Mouse (Mus musculus): ENCODE measurements around the gene Sned1.
"Not testable (repeated sequence)": the region's sequence is repeated elsewhere in the genome, so short reads cannot be mapped to it uniquely, and the experiment has no call there.

The Sned1 gene

GRCm38 (mm10) chr1:93235576-93236544, at the start of gene Sned1:
TSS of gene Sned1 (plus strand) at chr1:93235841.
- CTCF ChIA-PET: no interaction called here

- CTCF ChIA-PET: no interaction called here
Observed at GRCm38 (mm10) chr1:93190726-93191305, 44.8 kb upstream of the Sned1 start.

- CTCF ChIA-PET: no interaction called here
Observed at GRCm38 (mm10) chr1:93194961-93195360, 40.7 kb upstream of the Sned1 start.

GRCm38 (mm10) chr1:93197454-93197853, 38.2 kb upstream of the Sned1 start:
- CTCF ChIA-PET: not testable (repeated sequence)

GRCm38 (mm10) chr1:93197916-93198315, 37.7 kb upstream of the Sned1 start:
- CTCF ChIA-PET: no interaction called here

- CTCF ChIA-PET: no interaction called here
Observed at GRCm38 (mm10) chr1:93206277-93206970, 29.2 kb upstream of the Sned1 start.

- CTCF ChIA-PET: no interaction called here
Observed at GRCm38 (mm10) chr1:93207536-93208064, 28.0 kb upstream of the Sned1 start.

DNA sequence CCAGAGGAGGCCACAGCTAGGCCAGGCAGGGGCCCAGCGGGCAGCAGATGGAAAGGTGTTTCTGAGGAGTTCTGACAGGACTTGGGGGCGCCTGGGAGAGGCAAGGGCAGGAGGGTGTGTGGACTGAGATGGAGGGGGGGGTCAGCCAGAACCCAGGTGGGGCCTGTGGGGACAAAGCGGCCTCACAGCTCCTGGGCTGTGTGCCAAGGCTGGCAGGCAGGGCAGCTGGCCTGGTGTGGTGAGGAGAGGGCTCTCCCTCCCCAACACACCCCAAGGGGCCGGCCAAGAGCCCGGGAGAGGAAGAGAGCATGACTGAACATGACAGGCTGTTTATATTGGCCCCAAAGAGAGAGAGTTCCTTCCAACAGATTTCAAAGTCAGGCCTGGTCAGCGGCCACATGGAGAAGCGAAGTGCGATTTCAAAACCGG, 25.4 kb upstream of the Sned1 start:
- CTCF ChIA-PET: interaction anchor here (0.9 kb wide), 1 partner anchor 348 kb away, joined by 3 read pairs; no protein-coding TSS in a partner anchor

DNA sequence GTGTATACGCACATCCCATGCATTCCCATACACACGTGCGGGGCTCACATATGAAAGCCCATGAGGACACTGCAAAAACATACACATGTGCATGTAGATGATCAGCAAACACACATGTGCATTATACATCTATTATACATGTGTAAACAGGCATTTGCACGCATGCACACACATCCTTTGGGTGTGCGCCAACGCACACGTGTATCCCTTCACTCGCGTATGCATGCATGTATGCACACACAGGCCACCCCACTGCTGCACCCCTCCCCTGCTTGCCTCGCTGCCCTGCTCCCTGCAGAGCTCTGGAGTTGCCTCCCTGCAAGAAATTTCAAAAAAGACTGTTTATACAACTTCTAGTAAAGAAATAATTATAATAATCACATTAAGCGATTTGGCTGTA, 24.6 kb upstream of the Sned1 start:
- CTCF ChIA-PET: no interaction called here

- CTCF ChIA-PET: no interaction called here
Observed at GRCm38 (mm10) chr1:93211549-93212220, 24.0 kb upstream of the Sned1 start.

DNA sequence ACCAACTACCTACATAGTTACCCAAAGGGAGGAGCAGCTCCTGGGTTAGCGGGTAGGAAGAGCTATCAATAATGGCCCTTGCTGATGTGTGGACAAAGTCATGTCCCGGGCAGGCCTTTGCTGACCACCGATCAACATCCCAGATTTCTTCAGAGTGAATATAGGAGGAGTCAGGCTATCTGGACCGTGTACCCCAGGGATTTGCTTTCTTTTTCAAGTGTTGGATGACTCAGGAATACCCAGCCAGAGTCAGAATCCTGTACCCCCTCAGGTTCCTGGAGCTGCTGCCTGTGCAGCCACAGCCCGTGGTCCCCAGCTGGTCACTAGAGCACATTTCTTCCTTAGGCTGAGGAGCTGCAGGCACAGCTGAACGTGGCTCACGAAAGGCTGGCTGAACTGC, 23.2 kb upstream of the Sned1 start:
- CTCF ChIA-PET: no interaction called here

GRCm38 (mm10) chr1:93214612-93215011, 21.0 kb upstream of the Sned1 start:
- CTCF ChIA-PET: no interaction called here

GRCm38 (mm10) chr1:93216839-93217497, 18.7 kb upstream of the Sned1 start:
- CTCF ChIA-PET: no interaction called here

- CTCF ChIA-PET: no interaction called here
Observed at GRCm38 (mm10) chr1:93217530-93217929, 18.1 kb upstream of the Sned1 start.

GRCm38 (mm10) chr1:93220776-93221175, 14.9 kb upstream of the Sned1 start:
- CTCF ChIA-PET: no interaction called here

DNA sequence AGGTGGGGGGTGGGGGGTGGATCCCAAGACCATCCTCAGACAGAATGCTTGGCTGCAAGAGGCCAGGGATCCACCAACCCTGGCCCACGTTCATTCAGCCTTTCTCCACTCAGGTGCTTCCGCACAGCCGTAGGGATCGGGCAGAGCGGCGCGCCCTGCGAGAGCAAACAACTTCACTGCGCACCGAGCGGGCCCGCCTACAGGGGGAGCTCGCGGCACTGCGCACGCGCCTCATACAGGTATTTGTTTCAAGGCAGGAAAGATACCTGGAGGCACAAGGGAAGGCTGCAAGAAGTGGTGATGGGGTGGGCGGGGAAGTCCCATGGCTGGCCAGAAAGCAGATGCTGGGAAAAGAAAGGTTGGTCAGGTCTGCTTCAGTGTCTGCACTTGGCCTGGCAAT, 11.7 kb upstream of the Sned1 start:
- CTCF ChIA-PET: no interaction called here

DNA sequence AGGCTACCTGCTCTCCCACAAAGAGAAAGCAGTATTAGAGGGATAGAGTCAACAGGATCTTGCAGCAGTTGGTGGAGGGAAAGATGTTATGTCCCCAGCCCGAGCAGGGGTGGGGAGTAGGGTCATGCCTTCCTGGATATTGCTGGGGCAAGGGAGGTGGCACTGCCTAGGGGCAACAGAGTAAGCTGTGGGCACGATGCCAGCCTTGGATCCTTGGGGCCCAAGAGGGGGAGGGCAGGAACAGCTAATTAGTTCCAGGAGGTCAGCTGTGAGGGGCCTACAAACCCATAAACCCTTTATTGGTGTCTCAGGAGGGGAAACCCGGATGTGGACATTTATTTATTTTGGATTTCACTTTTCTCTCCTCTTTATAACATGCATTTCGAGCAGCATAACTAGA, 10.4 kb upstream of the Sned1 start:
- CTCF ChIA-PET: no interaction called here

- CTCF ChIA-PET: no interaction called here
Observed at GRCm38 (mm10) chr1:93225731-93226520, 9.7 kb upstream of the Sned1 start.

DNA sequence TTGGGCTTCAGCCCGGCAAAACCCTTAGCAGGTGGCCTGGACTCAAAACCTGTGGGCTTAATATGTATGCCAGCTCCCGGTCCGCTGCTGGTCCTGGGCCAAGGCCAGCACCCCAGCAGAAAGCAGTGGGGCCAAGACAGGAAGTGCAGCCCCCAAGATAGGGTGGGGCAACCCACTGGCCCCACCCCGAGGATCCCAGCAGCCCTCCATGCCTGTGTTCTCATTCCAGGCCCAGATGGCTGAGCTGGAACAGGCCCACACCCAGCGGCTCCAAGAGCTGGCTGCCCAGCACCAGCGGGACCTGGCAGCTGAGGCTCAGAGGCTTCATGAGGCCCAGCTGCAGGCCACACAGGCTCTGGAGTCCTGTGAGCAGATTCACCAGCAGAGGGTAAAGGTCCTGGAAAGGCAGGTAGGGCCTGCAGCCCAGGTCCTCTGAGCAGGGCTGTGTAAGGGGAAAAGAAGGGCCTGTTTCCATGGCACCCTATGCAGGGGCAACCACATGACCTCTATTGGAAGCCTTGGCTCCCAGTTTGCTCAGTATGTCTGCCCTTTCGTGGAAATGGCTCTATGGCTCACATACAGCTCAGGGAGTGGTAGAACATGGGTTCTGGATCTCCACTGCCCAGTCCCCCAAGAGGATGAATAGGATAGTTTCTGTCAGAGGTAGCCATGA, 8.2 kb upstream of the Sned1 start:
- CTCF ChIA-PET: no interaction called here

DNA sequence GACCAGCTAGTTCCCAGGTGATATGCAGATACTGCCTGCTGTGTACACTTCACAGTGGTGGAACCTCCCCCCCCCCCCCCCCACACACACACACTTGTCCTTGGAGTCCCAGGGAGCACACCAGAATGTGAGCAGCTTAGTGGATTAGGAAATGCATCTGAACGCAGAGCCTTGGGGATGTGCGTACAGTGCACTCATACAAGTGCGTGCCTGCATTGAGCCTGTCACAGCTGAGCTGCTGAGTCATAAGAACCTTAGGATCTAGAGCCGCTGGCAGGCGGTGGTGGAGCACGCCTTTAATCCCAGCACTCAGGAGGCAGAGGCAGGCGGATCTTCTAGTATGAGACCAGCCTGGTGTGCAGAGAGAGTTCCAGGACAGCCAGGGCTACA, 7.7 kb upstream of the Sned1 start:
- CTCF ChIA-PET: no interaction called here

Data from spleen, embryonic (tissue).